Mouse (Mus musculus) embryonic facial prominence, embryonic 12.5 days (tissue): ENCODE measurements around the gene Ppm1l. TPM values are rescaled to one million over a fixed set of nuclear protein-coding genes. Genes with fewer than 3 reads are reported as not detected.

ENCODE experiments used
- ATAC-seq: fragments of 200-750 bp; cut with Nextera tagmentation; 2 replicates; pipeline ENCODE4 v1.8.0; 2017; ENCODE audit not compliant: insufficient number of reproducible peaks, insufficient read depth, low FRiP score, low TSS enrichment
- H3K27ac ChIP-seq: fragments of 300-500 bp; sonication (generic); 2 replicates; pipeline ENCODE4 v1.5.1; 2016; ENCODE audit warnings: mild to moderate bottlenecking
- H3K27me3 ChIP-seq: fragments of 300-500 bp; sonication (generic); 2 replicates; pipeline ENCODE4 v1.6.1; 2016; ENCODE audit warnings: mild to moderate bottlenecking, moderate library complexity
- H3K36me3 ChIP-seq: fragments of 300-500 bp; sonication (generic); 2 replicates; pipeline ENCODE4 v1.6.1; 2016; ENCODE audit warnings: mild to moderate bottlenecking
- H3K4me1 ChIP-seq: fragments of 300-500 bp; sonication (generic); 2 replicates; pipeline ENCODE4 v1.6.1; 2016
- H3K4me2 ChIP-seq: fragments of 300-500 bp; sonication (generic); replicated peaks from 2 replicates; pipeline ENCODE4 v1.6.1; 2016; ENCODE audit warnings: mild to moderate bottlenecking, moderate library complexity
- H3K4me3 ChIP-seq: fragments of 300-500 bp; sonication (generic); 2 replicates; pipeline ENCODE4 v1.5.1; 2016; ENCODE audit warnings: mild to moderate bottlenecking
- H3K9ac ChIP-seq: fragments of 300-500 bp; sonication (generic); 2 replicates; pipeline ENCODE4 v1.6.1; 2016; ENCODE audit warnings: mild to moderate bottlenecking, moderate library complexity
- H3K9me3 ChIP-seq: fragments of 300-500 bp; sonication (generic); 2 replicates; pipeline ENCODE4 v1.6.1; 2016; ENCODE audit warnings: mild to moderate bottlenecking, moderate library complexity
- WGBS: fragments of 180-500 bp; shearing (Covaris S2); methylation state at CpG from one replicate; pipeline ENCODE4 v1.1.7; 2016; 5-methylcytosine and 5-hydroxymethylcytosine counted together
- polyA plus RNA-seq: library from polyadenylated mRNA; unstranded; fragments of >200 nt; fragmentation: Nextera tagmentation; extraction: Ambion mirVana; gene quantifications from 2 replicates; pipeline ENCODE4 v1.2.1, GENCODE M21; 2016

The Ppm1l gene
- polyA plus RNA-seq, 1 experiment from 2014 or later, result 11.9 TPM

GRCm38 (mm10) chr3:69341514-69341913, 24.9 kb downstream of the Ppm1l start:
- WGBS, result 82% methylated on average over 8 of the region's 8 CpGs
- no peak for ATAC-seq
- H3K4me3 ChIP-seq, result no peak overlapping the region

DNA sequence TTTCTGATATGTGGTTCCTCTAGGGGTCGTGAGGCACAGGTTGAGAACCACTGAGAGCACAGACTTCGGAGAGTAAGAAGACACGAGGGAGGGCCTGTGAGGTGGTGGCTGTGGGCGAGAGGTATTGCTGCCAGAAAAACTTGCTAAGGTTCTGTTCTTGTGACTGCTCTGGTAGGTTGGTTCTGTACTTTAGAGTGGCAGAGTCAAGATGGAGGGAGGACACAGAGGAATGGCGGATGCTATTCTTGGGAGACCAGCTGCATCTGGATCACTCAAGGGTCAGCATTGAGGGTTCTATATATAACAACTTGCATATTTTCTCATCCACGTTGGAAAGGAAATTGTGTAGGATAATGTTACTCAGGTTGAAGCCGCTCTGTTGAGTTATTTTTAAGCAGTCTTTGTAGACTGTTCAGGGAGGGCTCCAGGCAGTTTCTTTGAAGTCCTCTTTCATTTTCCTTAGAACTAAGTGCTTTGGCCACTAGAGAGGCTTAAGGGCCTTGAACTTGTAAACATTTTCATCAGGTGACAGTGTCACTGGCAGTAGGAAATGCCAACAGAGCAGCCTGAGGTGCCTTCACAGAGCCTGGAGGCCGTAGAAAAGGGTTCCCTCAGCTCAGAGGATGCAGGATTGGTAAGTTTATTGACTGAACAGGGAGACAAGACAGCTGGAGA, 25.7 kb downstream of the Ppm1l start:
- H3K4me3 ChIP-seq, result no peak overlapping the region
- 69% methylated on average over 8 of the region's 8 CpGs for WGBS

More at GRCm38 (mm10) chr3:69341514-69341913, 24.9 kb downstream of the Ppm1l start:
- Histone ChIP-seq H3K27me3 (no peaks in the 10 kb centered on the region), H3K4me2 (no peak overlapping the region), H3K27ac (no peak overlapping the region), H3K36me3 (no peaks in the 10 kb centered on the region), H3K9me3 (no peaks in the 10 kb centered on the region), H3K9ac (no peak overlapping the region), H3K4me1 (peaks cover 5% of the 10 kb centered on the region; the same call in 1 of the 2 replicates)

GRCm38 (mm10) chr3:69343124-69343523, 26.5 kb downstream of the Ppm1l start:
- Histone ChIP-seq H3K27me3 (no peaks in the 10 kb centered on the region), H3K36me3 (no peaks in the 10 kb centered on the region), H3K4me2 (no peak overlapping the region), H3K9ac (no peak overlapping the region), H3K4me1 (peaks cover 5% of the 10 kb centered on the region; the same call in 1 of the 2 replicates), H3K4me3 (no peak overlapping the region), H3K27ac (no peak overlapping the region), H3K9me3 (no peaks in the 10 kb centered on the region)
- WGBS, result 79% methylated on average over 10 of the region's 10 CpGs
- ATAC-seq, result no peak

More for the DNA sequence above, 25.7 kb downstream of the Ppm1l start:
- Histone ChIP-seq H3K27me3 (no peaks in the 10 kb centered on the region), H3K4me2 (no peak overlapping the region), H3K9me3 (no peaks in the 10 kb centered on the region), H3K36me3 (no peaks in the 10 kb centered on the region), H3K9ac (no peak overlapping the region), H3K4me1 (peaks cover 5% of the 10 kb centered on the region; the same call in 1 of the 2 replicates), H3K27ac (no peak overlapping the region)
- no peak for ATAC-seq

GRCm38 (mm10) chr3:69346514-69346913, 29.9 kb downstream of the Ppm1l start:
- no peak for ATAC-seq
- Histone ChIP-seq H3K9ac (no peak overlapping the region), H3K27me3 (no peaks in the 10 kb centered on the region), H3K36me3 (no peaks in the 10 kb centered on the region), H3K4me3 (no peak overlapping the region), H3K27ac (no peak overlapping the region), H3K9me3 (no peaks in the 10 kb centered on the region), H3K4me1 (peaks cover 5% of the 10 kb centered on the region; the same call in 1 of the 2 replicates), H3K4me2 (no peak overlapping the region)
- 92% methylated on average over 4 of the region's 4 CpGs for WGBS

- Histone ChIP-seq H3K4me2 (no peak overlapping the region), H3K4me3 (no peak overlapping the region), H3K27me3 (no peaks in the 10 kb centered on the region), H3K4me1 (no peaks in the 10 kb centered on the region), H3K9ac (no peak overlapping the region), H3K9me3 (no peaks in the 10 kb centered on the region), H3K27ac (no peak overlapping the region), H3K36me3 (no peaks in the 10 kb centered on the region)
- no peak for ATAC-seq
- 79% methylated on average over 11 of the region's 11 CpGs for WGBS
Observed at GRCm38 (mm10) chr3:69348197-69348920, 31.7 kb downstream of the Ppm1l start.

- Histone ChIP-seq H3K36me3 (no peaks in the 10 kb centered on the region), H3K27ac (no peak overlapping the region), H3K9ac (no peak overlapping the region), H3K27me3 (no peaks in the 10 kb centered on the region), H3K4me3 (no peak overlapping the region), H3K9me3 (no peaks in the 10 kb centered on the region), H3K4me1 (no peaks in the 10 kb centered on the region), H3K4me2 (no peak overlapping the region)
- 91% methylated on average over 4 of the region's 4 CpGs for WGBS
- ATAC-seq, result no peak
Observed at GRCm38 (mm10) chr3:69348921-69349237, 32.2 kb downstream of the Ppm1l start.

DNA sequence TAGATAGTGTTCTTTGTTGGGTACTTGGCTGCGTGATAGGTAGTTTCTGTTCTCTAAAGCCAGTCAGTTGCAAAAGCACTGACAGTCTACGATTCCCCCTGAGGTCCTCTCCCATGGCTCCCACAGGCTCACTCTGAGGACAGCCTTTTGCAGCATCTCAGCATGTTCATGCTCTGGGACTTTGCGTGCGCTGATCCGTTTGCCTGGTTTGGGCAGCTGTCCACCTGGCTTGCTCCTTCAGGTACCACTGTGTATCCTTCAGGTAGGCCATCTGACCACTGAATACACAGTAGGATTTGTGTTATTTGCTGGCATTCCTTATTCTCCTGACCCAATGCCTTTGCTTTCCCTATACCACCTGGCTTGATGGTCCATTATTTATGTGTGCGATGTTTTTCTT, 33.3 kb downstream of the Ppm1l start:
- no peak overlapping the region for H3K4me2 ChIP-seq
- H3K4me1 ChIP-seq, result no peaks in the 10 kb centered on the region
- H3K4me3 ChIP-seq, result no peak overlapping the region
- H3K27ac ChIP-seq, result no peak overlapping the region
- ATAC-seq, result no peak
- no peaks in the 10 kb centered on the region for H3K9me3 ChIP-seq
- H3K27me3 ChIP-seq, result no peaks in the 10 kb centered on the region
- no peaks in the 10 kb centered on the region for H3K36me3 ChIP-seq
- WGBS, result 95% methylated on average over 6 of the region's 6 CpGs
- H3K9ac ChIP-seq, result no peak overlapping the region

DNA sequence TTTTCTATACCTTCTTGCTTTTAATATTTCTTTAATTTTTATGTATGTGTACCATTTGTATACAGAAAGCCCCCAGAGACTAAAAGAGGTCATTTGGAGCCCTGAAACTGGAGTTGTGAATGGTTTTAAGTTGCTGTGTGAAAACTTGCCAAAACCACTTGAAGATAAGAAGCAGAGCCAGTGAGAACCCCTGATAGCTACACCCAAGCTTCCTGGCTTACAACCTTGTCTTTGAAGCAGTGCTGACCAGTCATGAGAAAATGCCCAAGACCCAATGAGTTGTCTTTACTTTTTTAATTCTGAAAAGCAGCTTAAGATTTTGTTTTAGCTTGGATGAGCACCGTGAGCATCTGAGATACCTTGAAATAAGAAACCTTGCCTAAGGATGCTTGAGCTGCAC, 35.5 kb downstream of the Ppm1l start:
- 77% methylated on average over 1 of the region's 1 CpGs for whole genome bisulfite sequencing
- Histone ChIP-seq H3K4me2 (no peak overlapping the region), H3K4me3 (no peak overlapping the region), H3K27me3 (no peaks in the 10 kb centered on the region), H3K4me1 (0 out of 2 replicates have a peak, but pooled peaks cover 2% of the 10 kb centered on the region), H3K9ac (no peak overlapping the region), H3K9me3 (no peaks in the 10 kb centered on the region), H3K27ac (no peak overlapping the region), H3K36me3 (no peaks in the 10 kb centered on the region)
- ATAC-seq, result no peak

GRCm38 (mm10) chr3:69354681-69355080, 38.0 kb downstream of the Ppm1l start:
- Histone ChIP-seq H3K27ac (no peak overlapping the region), H3K27me3 (no peaks in the 10 kb centered on the region), H3K9me3 (no peaks in the 10 kb centered on the region), H3K9ac (no peak overlapping the region), H3K4me1 (peaks cover 7% of the 10 kb centered on the region; the same call in 1 of the 2 replicates), H3K4me3 (no peak overlapping the region), H3K4me2 (no peak overlapping the region), H3K36me3 (no peaks in the 10 kb centered on the region)
- no peak for ATAC-seq
- WGBS, result 76% methylated on average over 2 of the region's 2 CpGs

DNA sequence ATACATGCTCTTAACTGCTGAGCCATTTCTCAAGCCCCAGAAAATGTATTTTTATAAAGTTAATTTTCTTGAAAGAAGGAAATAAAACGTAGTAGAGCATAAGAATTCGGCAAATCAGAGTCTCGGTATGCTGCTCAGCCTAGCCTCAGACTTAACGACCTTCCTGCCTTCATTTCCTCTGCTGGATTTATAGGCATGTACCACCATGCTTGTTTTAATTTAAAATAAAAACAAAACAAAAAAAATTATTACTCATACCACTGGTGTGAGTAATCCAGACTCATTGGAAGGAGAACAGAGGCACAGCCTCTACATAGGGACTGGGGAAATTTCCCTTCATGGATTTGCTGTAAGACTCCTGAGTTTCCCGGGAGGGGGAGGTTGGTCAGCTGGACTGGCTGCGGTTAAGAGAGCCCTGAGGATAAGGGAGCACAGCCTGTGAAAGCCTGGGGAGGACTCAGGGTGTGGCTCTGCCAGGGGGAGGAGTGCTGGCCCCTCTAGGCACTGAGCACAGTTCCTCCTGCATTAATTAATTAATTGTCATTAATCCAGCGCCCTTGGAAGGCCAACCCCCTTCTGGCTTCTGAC, 39.5 kb downstream of the Ppm1l start:
- Histone ChIP-seq H3K36me3 (no peaks in the 10 kb centered on the region), H3K4me2 (no peak overlapping the region), H3K9me3 (no peaks in the 10 kb centered on the region), H3K27ac (no peak overlapping the region), H3K4me3 (no peak overlapping the region), H3K9ac (no peak overlapping the region), H3K27me3 (no peaks in the 10 kb centered on the region), H3K4me1 (peaks cover 7% of the 10 kb centered on the region; the same call in 1 of the 2 replicates)
- no peak for ATAC-seq
- 71% methylated on average over 7 of the region's 7 CpGs for WGBS

GRCm38 (mm10) chr3:69356781-69357180, 40.1 kb downstream of the Ppm1l start:
- Histone ChIP-seq H3K9me3 (no peaks in the 10 kb centered on the region), H3K9ac (no peak overlapping the region), H3K4me3 (no peak overlapping the region), H3K4me1 (peaks cover 7% of the 10 kb centered on the region; the same call in 1 of the 2 replicates), H3K27me3 (no peaks in the 10 kb centered on the region), H3K36me3 (no peaks in the 10 kb centered on the region), H3K4me2 (no peak overlapping the region), H3K27ac (no peak overlapping the region)
- WGBS, result 75% methylated on average over 5 of the region's 5 CpGs
- ATAC-seq, result no peak
